Mouse (Mus musculus) MEL (cell line): ENCODE results near the gene Pdlim1. TPM values are rescaled to one million over a fixed set of nuclear protein-coding genes. Genes with fewer than 3 reads are reported as not detected.

ENCODE experiments used
- DNase-seq: peaks from one replicate; pipeline ENCODE4 v3.0.0; 2011; ENCODE audit warnings: low read depth, low spot score
- H3K27ac ChIP-seq: 2 replicates; pipeline ENCODE4 v1.5.1; 2012; ENCODE audit warnings: low read depth, mild to moderate bottlenecking, control low read depth, low read length, moderate library complexity; ENCODE audit not compliant: control insufficient read depth
- H3K27me3 ChIP-seq, 2 experiments: fragments of 150-350 bp in 1 of 2; sonication (generic) in 1 of 2; 2 replicates each; pipeline ENCODE4 v1.6.1; 2012; ENCODE audit warnings: low read length in 2 of 2, mild to moderate bottlenecking in 2 of 2, improper control_type of control experiment in 1 of 2, moderate library complexity in 1 of 2; ENCODE audit not compliant: insufficient read depth in 2 of 2, control insufficient read depth in 1 of 2
- H3K36me3 ChIP-seq, 2 experiments: 2 replicates each; pipeline ENCODE4 v1.6.1; 2012 to 2014; ENCODE audit warnings: low read length in 2 of 2, improper control_type of control experiment in 1 of 2, inconsistent platforms in 1 of 2, mild to moderate bottlenecking in 1 of 2; ENCODE audit not compliant: insufficient read depth in 2 of 2, control insufficient read depth in 1 of 2
- H3K4me1 ChIP-seq, 2 experiments: fragments of 150-350 bp in 1 of 2; sonication (generic) in 1 of 2; 2 replicates each; pipeline ENCODE4 v1.6.1; 2012; ENCODE audit warnings: low read length in 2 of 2, improper control_type of control experiment in 1 of 2, mild to moderate bottlenecking in 1 of 2; ENCODE audit not compliant: insufficient read depth in 2 of 2, control insufficient read depth in 1 of 2
- H3K4me3 ChIP-seq, 2 experiments: fragments of 150-350 bp in 1 of 2; sonication (generic) in 1 of 2; 2 replicates each; pipeline ENCODE4 v1.5.1; 2012; ENCODE audit warnings: low read depth in 2 of 2, low read length in 2 of 2, mild to moderate bottlenecking in 2 of 2, moderate library complexity in 2 of 2, control low read depth in 1 of 2, improper control_type of control experiment in 1 of 2; ENCODE audit not compliant: control insufficient read depth in 1 of 2, insufficient read depth in 1 of 2
- H3K79me2 ChIP-seq: 2 replicates; pipeline ENCODE4 v1.6.1; 2012; ENCODE audit warnings: mild to moderate bottlenecking, low read length, moderate library complexity; ENCODE audit not compliant: control insufficient read depth, poor library complexity, insufficient read depth
- H3K9ac ChIP-seq: 2 replicates; pipeline ENCODE4 v1.6.1; 2012; ENCODE audit warnings: low read depth, mild to moderate bottlenecking, control low read depth, low read length, moderate library complexity; ENCODE audit not compliant: control insufficient read depth, poor library complexity, severe bottlenecking
- H3K9me3 ChIP-seq: fragments of 150-350 bp; sonication (generic); replicated peaks from 2 replicates; pipeline ENCODE4 v1.6.1; 2012; ENCODE audit warnings: mild to moderate bottlenecking, low read length, improper control_type of control experiment, moderate library complexity; ENCODE audit not compliant: insufficient read depth
- CHD1 ChIP-seq: IDR thresholded peaks from 2 replicates; pipeline ENCODE4 v1.6.1; 2012; ENCODE audit warnings: low read depth, mild to moderate bottlenecking, inconsistent platforms, low read length, improper control_type of control experiment
- CTCF ChIP-seq, 3 experiments: IDR thresholded peaks in 2 of 3; conservative IDR thresholded peaks in 1 of 3; 2 replicates each; pipeline ENCODE4 v1.5.1; 2011 to 2012; ENCODE audit warnings: low read length in 3 of 3, low read depth in 2 of 3, mild to moderate bottlenecking in 2 of 3, improper control_type of control experiment in 1 of 3, inconsistent platforms in 1 of 3, mixed read lengths in 1 of 3, moderate library complexity in 1 of 3; ENCODE audit not compliant: control insufficient read depth in 1 of 3, insufficient read depth in 1 of 3, poor library complexity in 1 of 3, severe bottlenecking in 1 of 3
- ELF1 ChIP-seq: IDR thresholded peaks from 2 replicates; pipeline ENCODE4 v1.6.1; 2014; ENCODE audit warnings: low read depth, mild to moderate bottlenecking, inconsistent platforms, low read length, improper control_type of control experiment, moderate library complexity
- HCFC1 ChIP-seq: IDR thresholded peaks from 2 replicates; pipeline ENCODE4 v1.6.1; 2012; ENCODE audit warnings: low read depth, mild to moderate bottlenecking, inconsistent platforms, low read length, improper control_type of control experiment, moderate library complexity
- JUND ChIP-seq: IDR thresholded peaks from 2 replicates; pipeline ENCODE4 v1.6.1; 2011; ENCODE audit warnings: low read depth, mild to moderate bottlenecking, improper control_type of control experiment, low read length
- KAT2A ChIP-seq: conservative IDR thresholded peaks from 2 replicates; pipeline ENCODE4 v1.6.1; 2012; ENCODE audit warnings: low read depth, low read length, improper control_type of control experiment, inconsistent platforms
- MAX ChIP-seq: IDR thresholded peaks from 2 replicates; pipeline ENCODE4 v1.6.1; 2011; ENCODE audit warnings: low read length, improper control_type of control experiment
- MAZ ChIP-seq: IDR thresholded peaks from 2 replicates; pipeline ENCODE4 v1.6.1; 2012; ENCODE audit warnings: low read depth, mild to moderate bottlenecking, inconsistent platforms, low read length, improper control_type of control experiment
- MYC ChIP-seq: IDR thresholded peaks from 2 replicates; pipeline ENCODE4 v1.6.1; 2011; ENCODE audit warnings: low read depth, mild to moderate bottlenecking, low read length, improper control_type of control experiment, moderate library complexity
- POLR2AphosphoS2 ChIP-seq: IDR thresholded peaks from 2 replicates; pipeline ENCODE4 v1.6.1; 2011; ENCODE audit warnings: low read length, improper control_type of control experiment
- RAD21 ChIP-seq: IDR thresholded peaks from 2 replicates; pipeline ENCODE4 v1.6.1; 2011; ENCODE audit warnings: mild to moderate bottlenecking, low read depth, low read length, improper control_type of control experiment
- RCOR1 ChIP-seq: IDR thresholded peaks from 2 replicates; pipeline ENCODE4 v1.6.1; 2012; ENCODE audit warnings: low read depth, mild to moderate bottlenecking, inconsistent platforms, low read length, improper control_type of control experiment
- TAL1 ChIP-seq: IDR thresholded peaks from 2 replicates; pipeline ENCODE4 v1.6.1; 2012; ENCODE audit warnings: mild to moderate bottlenecking, inconsistent platforms, low read length, moderate library complexity, mixed read lengths
- TCF12 ChIP-seq: IDR thresholded peaks from 2 replicates; pipeline ENCODE4 v1.6.1; 2014; ENCODE audit warnings: low read depth, mild to moderate bottlenecking, inconsistent platforms, low read length, improper control_type of control experiment, moderate library complexity
- ZKSCAN1 ChIP-seq: IDR thresholded peaks from 2 replicates; pipeline ENCODE4 v1.6.1; 2012; ENCODE audit warnings: low read depth, mild to moderate bottlenecking, inconsistent platforms, low read length, improper control_type of control experiment, moderate library complexity
- ZMIZ1 ChIP-seq: IDR thresholded peaks from 2 replicates; pipeline ENCODE4 v1.6.1; 2012; ENCODE audit warnings: low read depth, mild to moderate bottlenecking, inconsistent platforms, low read length, improper control_type of control experiment, moderate library complexity
- polyA plus RNA-seq, 2 experiments: library from polyadenylated mRNA; stranded (reverse) in 1 of 2; unstranded in 1 of 2; fragments of >175 nt in 1 of 2; fragments of >200 nt in 1 of 2; gene quantifications; 2 replicates each; pipeline versions ENCODE4 v1.2.1 to v1.2.4; 2012; ENCODE audit warnings: low replicate concordance in 2 of 2, low read depth in 1 of 2; ENCODE audit not compliant: insufficient read length in 2 of 2, insufficient read depth in 1 of 2, missing spikeins in 1 of 2
- total RNA-seq: library from RNA; depleted of rRNA; stranded (reverse); fragments of 300-350 nt; gene quantifications from 2 replicates; pipeline ENCODE4 v1.2.3, GENCODE M21; 2012

Pdlim1 gene
- total and polyA plus RNA-seq, 3 experiments = not detected

- no peak for DNase-seq
- Histone ChIP-seq H3K36me3 (no peaks in the 10 kb centered on the region), H3K27me3 (no peaks in the 10 kb centered on the region), H3K9ac (no peak overlapping the region), H3K4me3 (no peak overlapping the region), H3K79me2 (no peaks in the 10 kb centered on the region), H3K27ac (no peak overlapping the region), H3K9me3 (no peaks in the 10 kb centered on the region), H3K4me1 (no peaks in the 10 kb centered on the region)
- no peak for TF ChIP-seq HCFC1
- no peak for TF ChIP-seq CHD1
- no peak for TF ChIP-seq KAT2A
- TF ChIP-seq MAX = no peak
- no peak for TF ChIP-seq ELF1
- no peak for TF ChIP-seq TAL1
- TF ChIP-seq RCOR1 = no peak
- TF ChIP-seq CTCF (IDR thresholded peaks at IDR 0.05 in 2 of 3, conservative IDR thresholded peaks at IDR 0.05 in 1 of 3; ENCODE audit: control insufficient read depth in 1 of 3, insufficient read depth in 1 of 3, low read depth in 2 of 3, low read length in 3 of 3, poor library complexity in 1 of 3, severe bottlenecking in 1 of 3) = no peak
- TF ChIP-seq TCF12 = no peak
- no peak for TF ChIP-seq ZMIZ1
- TF ChIP-seq JUND = no peak
- no peak for TF ChIP-seq MAZ
- no peak for TF ChIP-seq POLR2AphosphoS2
- no peak for TF ChIP-seq MYC
- TF ChIP-seq ZKSCAN1 = no peak
Measured at GRCm38 (mm10) chr19:40299983-40300759, 28.5 kb upstream of the Pdlim1 start.

DNA sequence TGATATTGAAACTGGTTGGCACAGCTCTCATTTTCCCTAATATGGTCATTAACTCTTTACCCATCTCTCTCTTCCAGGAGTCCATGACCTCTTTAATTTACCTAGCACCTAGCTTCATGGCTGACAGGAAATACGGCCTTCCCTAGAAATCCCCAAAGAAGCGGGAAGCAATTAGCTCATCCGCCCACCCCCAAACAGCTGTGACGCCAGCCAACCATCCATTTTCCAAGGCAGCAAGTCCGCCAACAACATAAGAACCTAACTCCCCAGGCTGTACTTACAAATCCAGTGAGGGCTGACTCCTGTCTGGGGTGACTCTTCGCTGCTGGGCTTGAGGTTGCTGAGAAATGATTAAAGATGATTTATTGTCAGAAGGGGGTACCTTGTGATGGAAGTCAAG lies 27.5 kb upstream of the Pdlim1 start:
- Histone ChIP-seq H3K79me2 (no peaks in the 10 kb centered on the region), H3K36me3 (no peaks in the 10 kb centered on the region), H3K27me3 (no peaks in the 10 kb centered on the region), H3K4me1 (no peaks in the 10 kb centered on the region), H3K9ac (no peak overlapping the region), H3K4me3 (no peak overlapping the region), H3K9me3 (no peaks in the 10 kb centered on the region), H3K27ac (no peak overlapping the region)
- TF ChIP-seq RAD21 = no peak
- no peak for DNase-seq
